Mouse (Mus musculus) hindbrain, embryonic 15.5 days (tissue): ENCODE data around the gene Prr5l. TPM values are rescaled to one million over a fixed set of nuclear protein-coding genes. Genes with fewer than 3 reads are reported as not detected.

ENCODE experiments used
- ATAC-seq: fragments of 200-750 bp; cut with Nextera tagmentation; 2 replicates; pipeline ENCODE4 v1.8.0; 2017; ENCODE audit warnings: low read depth, moderate number of reproducible peaks, moderate TSS enrichment; ENCODE audit not compliant: low FRiP score
- H3K27ac ChIP-seq: fragments of 300-500 bp; sonication (generic); replicated peaks from 2 replicates; pipeline ENCODE4 v1.5.1; 2015; ENCODE audit warnings: mild to moderate bottlenecking, inconsistent platforms
- H3K27me3 ChIP-seq: fragments of 300-500 bp; sonication (generic); 2 replicates; pipeline ENCODE4 v1.6.1; 2015; ENCODE audit warnings: control low read depth, inconsistent platforms
- H3K36me3 ChIP-seq: fragments of 300-500 bp; sonication (generic); 2 replicates; pipeline ENCODE4 v1.6.1; 2015; ENCODE audit warnings: control low read depth, inconsistent platforms
- H3K4me1 ChIP-seq: fragments of 300-500 bp; sonication (generic); replicated peaks from 2 replicates; pipeline ENCODE4 v1.6.1; 2015; ENCODE audit warnings: control low read depth, inconsistent platforms
- H3K4me2 ChIP-seq: fragments of 300-500 bp; sonication (generic); 2 replicates; pipeline ENCODE4 v1.6.1; 2015; ENCODE audit warnings: moderate library complexity, mild to moderate bottlenecking, inconsistent platforms
- H3K4me3 ChIP-seq: fragments of 300-500 bp; sonication (generic); 2 replicates; pipeline ENCODE4 v1.5.1; 2015; ENCODE audit warnings: mild to moderate bottlenecking, inconsistent platforms
- H3K9ac ChIP-seq: fragments of 300-500 bp; sonication (generic); 2 replicates; pipeline ENCODE4 v1.6.1; 2015; ENCODE audit warnings: inconsistent platforms
- H3K9me3 ChIP-seq: fragments of 300-500 bp; sonication (generic); 2 replicates; pipeline ENCODE4 v1.6.1; 2016; ENCODE audit warnings: control low read depth, inconsistent platforms
- WGBS: fragments of 180-500 bp; shearing (Covaris S2); methylation state at CpG from one replicate; pipeline ENCODE4 v1.1.7; 2015; 5-methylcytosine and 5-hydroxymethylcytosine counted together
- polyA plus RNA-seq: library from polyadenylated mRNA; unstranded; fragments of >200 nt; fragmentation: Nextera tagmentation; extraction: Ambion mirVana; gene quantifications from 2 replicates; pipeline ENCODE4 v1.2.1, GENCODE M21; 2015

Prr5l gene
- polyA plus RNA-seq = 5.9 and 6.6 TPM in 2 replicates

DNA sequence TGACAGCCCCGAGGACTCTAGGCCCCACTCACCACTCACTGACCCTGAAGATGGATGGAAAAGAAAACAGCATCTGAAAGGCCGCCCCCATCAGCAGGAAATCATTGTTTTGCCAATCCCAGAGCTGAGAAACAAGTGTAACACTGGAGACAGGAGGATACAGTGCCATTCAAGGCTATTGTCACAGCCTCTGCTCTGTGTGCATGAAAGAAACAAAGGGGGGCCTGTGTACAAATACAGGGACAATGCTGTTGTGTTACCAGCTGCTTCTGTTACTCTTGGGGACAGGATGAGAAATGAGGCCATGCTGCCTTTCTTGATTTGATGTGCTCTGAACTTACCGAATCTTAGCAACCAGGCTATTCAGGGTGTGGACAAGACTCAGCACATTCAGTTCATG, at the start of gene Prr5l:
Prr5l (minus strand) TSS at position 30 of the 400 bp plus-strand sequence.
- no peak within 1 kb of the TSS for H3K27ac ChIP-seq
- WGBS = 7% methylated on average over 3 of the region's 3 CpGs
- ATAC-seq = no peak
- peaks cover 11% of the 10 kb centered on the region for H3K4me1 ChIP-seq
- H3K27me3 ChIP-seq = 0 out of 2 replicates have a peak, but pooled peaks cover 6% of the 10 kb centered on the region
- H3K4me2 ChIP-seq = no peak within 1 kb of the TSS
- no peaks in the 10 kb centered on the region for H3K9me3 ChIP-seq
- H3K9ac ChIP-seq = no peak within 1 kb of the TSS
- no peak within 1 kb of the TSS for H3K4me3 ChIP-seq
- H3K36me3 ChIP-seq = no peaks in the 10 kb centered on the region

DNA sequence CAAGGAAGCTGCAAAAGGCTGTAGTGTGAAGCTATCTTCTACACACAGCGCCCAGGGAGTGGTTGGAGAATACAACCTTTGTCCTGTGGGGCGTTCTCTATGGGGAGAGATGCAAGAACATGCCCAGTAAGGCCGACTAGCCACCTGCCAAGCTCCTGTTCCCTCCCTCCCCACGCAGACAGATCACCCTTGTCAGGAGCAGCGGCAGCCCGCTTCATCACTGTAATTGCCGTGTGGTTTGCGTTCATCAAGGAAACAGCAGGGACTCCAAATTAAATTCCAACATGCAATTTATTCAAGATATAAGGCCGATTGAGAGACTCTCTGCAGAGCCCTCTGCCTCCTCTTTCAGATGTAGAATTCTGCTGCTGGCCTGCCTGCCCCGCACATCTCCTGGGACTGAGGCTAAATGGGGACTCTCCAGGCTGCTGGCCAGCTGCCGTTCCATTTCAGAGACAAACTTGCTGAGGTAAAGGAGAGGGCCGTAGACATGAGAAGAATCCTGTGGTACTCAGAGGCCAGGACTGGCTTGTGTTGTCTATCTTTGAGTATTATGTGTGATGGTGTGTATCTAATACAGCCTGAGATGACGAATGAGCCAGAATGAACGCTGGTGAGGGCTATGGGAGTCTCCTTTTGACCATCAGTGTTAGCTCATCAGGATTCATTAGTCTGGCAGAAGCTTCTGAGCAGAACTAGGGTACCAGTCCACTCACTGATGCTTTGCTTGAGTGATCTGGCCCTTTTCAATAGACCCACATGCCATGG, 49.5 kb upstream of the Prr5l start:
- Histone ChIP-seq H3K27me3 (no peaks in the 10 kb centered on the region), H3K27ac (peak overlapping the region; percentile 53), H3K4me1 (peaks cover 18% of the 10 kb centered on the region), H3K9me3 (no peaks in the 10 kb centered on the region), H3K4me3 (no peak overlapping the region), H3K9ac (no peak overlapping the region), H3K36me3 (no peaks in the 10 kb centered on the region), H3K4me2 (no peak overlapping the region)
- peak; percentile 77 for ATAC-seq
- WGBS = 34% methylated on average over 14 of the region's 14 CpGs

DNA sequence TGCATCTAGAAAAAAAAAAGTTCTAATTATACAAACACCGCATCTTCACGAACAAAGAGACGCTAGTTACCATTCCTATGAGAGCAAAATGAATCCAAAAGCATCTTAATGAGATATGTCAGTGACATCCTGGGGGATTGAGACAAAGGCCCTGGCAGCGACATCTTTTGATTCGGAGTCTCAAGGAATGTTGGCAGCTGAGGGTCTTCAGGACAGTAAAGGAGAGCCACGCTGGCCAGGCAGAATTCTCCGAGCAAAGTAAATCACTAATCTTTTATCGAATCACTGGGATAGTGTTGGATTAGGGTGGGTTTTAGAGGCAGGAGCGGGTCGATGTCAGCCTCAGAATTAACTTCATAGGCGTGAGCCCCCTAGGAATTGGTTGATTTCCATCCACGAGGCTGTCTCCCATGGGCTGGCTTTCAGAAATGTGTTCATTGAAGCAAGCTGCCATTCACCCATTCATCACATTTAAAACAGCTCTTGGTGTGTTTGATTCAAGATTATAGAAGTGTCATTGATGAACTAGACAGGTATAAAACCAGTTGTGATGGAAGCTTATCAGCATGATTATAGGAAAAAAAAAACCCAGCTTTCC, 42.9 kb upstream of the Prr5l start:
- H3K27me3 ChIP-seq = no peaks in the 10 kb centered on the region
- ATAC-seq = no peak
- no peaks in the 10 kb centered on the region for H3K36me3 ChIP-seq
- H3K4me1 ChIP-seq = peaks cover 13% of the 10 kb centered on the region
- no peak overlapping the region for H3K27ac ChIP-seq
- H3K9ac ChIP-seq = no peak overlapping the region
- no peaks in the 10 kb centered on the region for H3K9me3 ChIP-seq
- H3K4me2 ChIP-seq = 0 out of 2 replicates have a peak overlapping the region, but pooled peaks have one; percentile 5
- no peak overlapping the region for H3K4me3 ChIP-seq
- 19% methylated on average over 12 of the region's 12 CpGs for WGBS

DNA sequence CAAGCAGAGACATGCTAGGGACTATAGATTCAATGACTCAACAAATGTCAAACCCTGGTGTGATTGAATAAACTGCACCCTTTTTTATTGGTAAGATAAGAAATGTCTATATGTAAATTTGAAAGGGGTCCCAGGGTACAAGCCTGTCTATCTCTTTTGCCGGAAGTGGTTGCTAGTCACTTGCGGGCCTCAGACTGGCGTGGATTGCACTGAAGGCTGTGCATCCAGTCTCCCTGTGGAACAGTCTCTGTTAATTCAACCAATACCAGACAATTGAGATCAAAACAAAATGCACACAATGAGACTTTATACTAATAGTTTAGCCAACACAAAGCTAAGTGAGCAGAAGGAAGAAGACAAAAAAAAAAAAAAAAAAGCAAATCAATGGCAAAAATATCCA, 42.4 kb upstream of the Prr5l start:
- 43% methylated on average over 3 of the region's 3 CpGs for WGBS
- Histone ChIP-seq H3K9ac (no peak overlapping the region), H3K4me1 (peaks cover 18% of the 10 kb centered on the region), H3K27ac (no peak overlapping the region), H3K27me3 (no peaks in the 10 kb centered on the region), H3K36me3 (no peaks in the 10 kb centered on the region), H3K9me3 (no peaks in the 10 kb centered on the region), H3K4me2 (no peak overlapping the region), H3K4me3 (no peak overlapping the region)
- ATAC-seq = no peak

DNA sequence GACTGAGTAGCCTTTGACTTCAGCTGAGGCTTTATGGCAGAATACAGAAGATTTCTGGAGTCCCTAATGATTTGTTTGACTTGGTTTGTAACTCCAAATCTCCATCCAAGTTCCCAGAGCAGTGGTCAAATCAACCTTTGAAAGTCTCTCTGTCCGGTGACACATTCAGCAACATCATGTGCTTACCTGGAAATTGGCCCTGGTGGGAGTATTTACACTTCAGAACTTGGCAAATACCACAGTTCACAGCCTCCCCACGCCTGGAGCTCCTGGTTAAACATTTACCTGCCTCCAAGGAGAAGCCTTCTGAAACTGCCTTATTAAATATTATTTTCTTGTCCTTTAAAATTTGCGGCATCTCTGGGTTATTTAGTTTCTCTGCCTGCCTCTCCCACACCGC, 40.4 kb upstream of the Prr5l start:
- no peak overlapping the region for H3K27ac ChIP-seq
- no peak overlapping the region for H3K4me2 ChIP-seq
- H3K27me3 ChIP-seq = no peaks in the 10 kb centered on the region
- H3K9me3 ChIP-seq = no peaks in the 10 kb centered on the region
- WGBS = 85% methylated on average over 4 of the region's 4 CpGs
- ATAC-seq = no peak
- H3K4me1 ChIP-seq = peaks cover 22% of the 10 kb centered on the region
- H3K9ac ChIP-seq = no peak overlapping the region
- no peaks in the 10 kb centered on the region for H3K36me3 ChIP-seq
- no peak overlapping the region for H3K4me3 ChIP-seq

DNA sequence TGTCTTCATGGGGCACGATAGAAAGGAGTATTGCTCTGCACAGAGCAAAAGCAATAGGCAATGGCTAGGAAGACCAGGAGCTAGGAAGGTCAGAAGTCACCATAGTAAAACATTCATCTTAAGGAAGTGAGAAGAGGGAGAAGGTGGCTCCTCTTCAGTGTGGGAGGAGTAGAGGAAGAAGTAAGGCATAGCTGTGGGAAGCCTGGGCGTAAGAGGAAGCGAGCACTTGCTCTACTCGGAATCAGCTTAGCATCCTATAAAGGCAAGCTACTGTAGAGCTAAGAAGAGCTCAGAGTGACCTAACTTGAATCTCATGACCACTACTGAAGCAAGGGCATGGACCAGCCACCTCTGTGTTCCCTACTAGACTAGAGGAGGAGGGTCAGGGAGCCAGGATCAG, 39.5 kb upstream of the Prr5l start:
- Histone ChIP-seq H3K9ac (no peak overlapping the region), H3K4me3 (no peak overlapping the region), H3K36me3 (no peaks in the 10 kb centered on the region), H3K4me2 (no peak overlapping the region), H3K27ac (no peak overlapping the region), H3K9me3 (no peaks in the 10 kb centered on the region), H3K27me3 (no peaks in the 10 kb centered on the region), H3K4me1 (peaks cover 22% of the 10 kb centered on the region)
- ATAC-seq = no peak
- WGBS = 90% methylated on average over 4 of the region's 4 CpGs

DNA sequence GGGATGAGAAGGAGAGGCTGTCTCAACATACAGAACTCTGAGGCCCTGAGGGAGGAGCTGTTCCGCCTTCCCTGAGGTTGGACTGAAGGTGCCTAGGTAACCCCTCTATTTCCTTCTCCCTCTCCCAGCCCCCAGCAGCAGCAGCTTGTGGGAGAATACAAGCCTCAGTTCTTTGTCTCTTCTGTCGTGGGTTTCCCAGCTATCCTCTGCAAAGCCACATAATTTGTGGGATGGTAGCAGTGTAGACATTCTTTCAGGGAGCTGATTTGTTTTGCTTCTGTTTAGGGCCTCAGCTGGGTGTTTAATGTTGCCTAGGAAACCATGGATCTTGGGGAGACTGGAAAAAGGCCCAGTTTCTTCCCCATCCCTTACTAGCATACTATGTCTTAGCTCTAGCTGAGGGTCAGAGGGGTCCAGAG, 37.3 kb upstream of the Prr5l start:
- WGBS = 14% methylated on average over 2 of the region's 2 CpGs
- Histone ChIP-seq H3K27ac (peak overlapping the region; percentile 21; the same call in 1 of the 2 replicates), H3K9me3 (no peaks in the 10 kb centered on the region), H3K4me1 (peaks cover 16% of the 10 kb centered on the region; the same call in 1 of the 2 replicates), H3K27me3 (no peaks in the 10 kb centered on the region), H3K9ac (no peak overlapping the region), H3K4me3 (no peak overlapping the region), H3K4me2 (no peak overlapping the region), H3K36me3 (no peaks in the 10 kb centered on the region)
- ATAC-seq = peak; percentile 75

DNA sequence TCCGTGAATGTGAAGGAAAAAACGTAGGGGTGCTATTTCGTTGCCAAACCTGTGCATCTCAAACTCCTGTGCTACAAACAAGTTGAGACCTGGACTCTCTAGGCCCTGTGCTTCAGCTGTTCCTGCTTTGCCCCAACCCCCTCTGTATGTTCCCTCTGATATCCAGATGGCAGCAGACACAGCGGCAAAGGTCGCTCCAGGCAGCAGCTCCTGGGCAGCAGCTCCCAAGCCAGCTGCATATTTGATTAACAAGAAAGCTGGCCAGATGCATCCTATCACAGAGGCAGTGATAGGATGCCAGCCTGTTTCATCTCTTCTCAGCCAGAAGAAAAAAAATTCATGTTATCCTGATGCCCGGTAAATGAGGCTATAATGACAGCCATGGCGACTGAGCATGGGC, 35.7 kb upstream of the Prr5l start:
- peak; percentile 63; the same call in 1 of the 2 replicates for ATAC-seq
- WGBS = 60% methylated on average over 7 of the region's 7 CpGs
- H3K4me3 ChIP-seq = no peak overlapping the region

DNA sequence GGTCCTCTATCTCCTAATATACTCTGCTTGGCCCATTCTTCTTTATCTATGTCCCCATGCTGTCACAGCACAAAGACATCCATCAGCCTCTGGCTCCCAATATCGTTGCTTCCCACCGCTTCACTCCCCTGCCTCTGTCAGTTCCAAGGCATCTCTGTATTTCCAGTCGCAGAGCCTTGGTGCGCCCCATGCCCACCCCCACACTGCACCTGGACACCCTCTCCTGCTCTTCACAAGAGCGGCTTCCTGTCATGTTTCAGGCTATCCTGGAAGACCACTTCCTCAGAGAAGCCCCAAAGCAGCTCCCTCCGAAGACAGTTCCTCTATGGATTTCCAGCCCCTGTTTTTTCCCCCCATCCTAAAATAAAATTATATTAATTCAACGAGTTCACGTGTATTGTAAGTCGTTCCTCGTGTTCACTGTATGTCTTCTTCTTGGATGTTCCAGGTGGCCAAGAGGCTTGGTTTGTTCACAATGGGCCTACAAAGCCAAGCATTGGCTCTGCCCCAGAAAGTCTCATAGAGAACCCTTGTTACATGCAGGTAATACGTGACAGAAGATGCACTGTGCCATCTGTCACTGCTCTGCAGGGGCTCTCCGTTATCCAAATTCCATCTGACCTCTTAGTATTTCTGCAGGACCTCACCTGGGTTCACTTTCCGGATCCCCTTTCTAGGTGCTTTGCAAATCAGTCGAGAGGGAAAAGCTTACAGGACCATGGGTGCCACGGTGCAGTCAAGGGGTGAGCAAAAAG, 26.7 kb upstream of the Prr5l start:
- no peaks in the 10 kb centered on the region for H3K27me3 ChIP-seq
- ATAC-seq = no peak
- no peak overlapping the region for H3K4me3 ChIP-seq
- 73% methylated on average over 15 of the region's 15 CpGs for WGBS
- no peak overlapping the region for H3K4me2 ChIP-seq
- no peaks in the 10 kb centered on the region for H3K36me3 ChIP-seq
- H3K9ac ChIP-seq = no peak overlapping the region
- H3K9me3 ChIP-seq = no peaks in the 10 kb centered on the region
- H3K4me1 ChIP-seq = peaks cover 10% of the 10 kb centered on the region
- H3K27ac ChIP-seq = no peak overlapping the region

More for the DNA sequence above, 35.7 kb upstream of the Prr5l start:
- Histone ChIP-seq H3K9ac (no peak overlapping the region), H3K36me3 (no peaks in the 10 kb centered on the region), H3K4me2 (no peak overlapping the region), H3K27me3 (no peaks in the 10 kb centered on the region), H3K27ac (0 out of 2 replicates have a peak overlapping the region, but pooled peaks have one; percentile 1), H3K4me1 (peaks cover 13% of the 10 kb centered on the region; the same call in 1 of the 2 replicates), H3K9me3 (no peaks in the 10 kb centered on the region)

DNA sequence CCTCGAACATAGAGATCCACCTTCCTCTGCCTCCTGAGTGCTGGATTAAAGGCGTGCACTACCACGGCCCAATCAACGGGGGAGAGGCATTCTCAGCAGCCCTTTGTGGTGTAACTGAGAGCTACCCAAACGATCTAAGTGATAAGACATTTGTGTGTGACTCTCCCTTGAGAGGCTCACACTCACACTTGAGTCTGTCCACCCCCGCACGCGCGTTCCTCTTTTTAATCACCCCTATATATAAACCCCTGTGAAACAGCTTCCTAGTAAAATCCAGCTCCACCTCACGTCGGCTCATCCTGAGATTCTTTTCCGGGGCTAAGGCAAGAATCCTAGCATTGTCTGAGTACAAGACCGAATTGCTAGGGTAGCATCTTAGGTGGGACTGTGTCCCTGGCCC, 25.9 kb upstream of the Prr5l start:
- Histone ChIP-seq H3K4me3 (no peak overlapping the region), H3K27ac (no peak overlapping the region), H3K27me3 (no peaks in the 10 kb centered on the region), H3K9me3 (no peaks in the 10 kb centered on the region), H3K4me2 (no peak overlapping the region), H3K36me3 (no peaks in the 10 kb centered on the region), H3K9ac (no peak overlapping the region), H3K4me1 (peaks cover 10% of the 10 kb centered on the region)
- 68% methylated on average over 13 of the region's 13 CpGs for WGBS
- no peak for ATAC-seq

DNA sequence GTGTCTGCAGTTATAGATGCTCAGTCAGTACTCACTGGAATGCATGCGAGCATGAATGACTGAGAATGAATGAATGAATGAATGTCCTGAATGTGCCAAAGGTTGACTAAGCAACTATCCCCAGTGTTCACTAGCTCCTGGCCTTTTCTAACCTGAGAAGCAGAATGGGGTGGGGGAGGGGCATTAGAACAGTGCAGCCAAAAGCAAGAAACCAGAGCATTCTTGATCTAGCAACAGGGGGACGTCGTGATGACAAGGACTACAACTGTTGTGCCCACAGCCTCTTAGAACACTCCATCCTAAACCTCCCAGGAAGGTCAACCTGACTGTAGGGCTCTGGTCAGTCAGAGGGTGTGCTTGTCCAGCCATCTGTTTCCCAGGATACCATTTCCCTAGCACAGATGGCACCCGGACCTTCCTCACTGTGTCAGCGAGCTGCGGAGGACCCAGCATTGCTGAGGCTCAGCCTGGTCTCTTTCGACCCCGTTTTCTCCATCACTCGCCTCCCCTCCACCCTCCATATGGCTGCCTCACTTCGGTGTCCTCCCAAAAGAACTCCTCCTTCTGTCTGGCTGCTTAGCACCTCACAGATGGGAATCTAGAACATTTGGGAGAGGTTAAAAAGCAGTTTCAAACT, 24.7 kb upstream of the Prr5l start:
- no peak overlapping the region for H3K9ac ChIP-seq
- no peak overlapping the region for H3K4me2 ChIP-seq
- WGBS = 63% methylated on average over 10 of the region's 10 CpGs
- no peaks in the 10 kb centered on the region for H3K36me3 ChIP-seq
- no peak overlapping the region for H3K4me3 ChIP-seq
- H3K9me3 ChIP-seq = no peaks in the 10 kb centered on the region
- peaks cover 10% of the 10 kb centered on the region for H3K4me1 ChIP-seq
- no peaks in the 10 kb centered on the region for H3K27me3 ChIP-seq
- peak; percentile 28; the same call in 1 of the 2 replicates for ATAC-seq
- H3K27ac ChIP-seq = no peak overlapping the region
